Mouse (Mus musculus) olfactory bulb, adult 2 months (tissue): ENCODE data around the gene Trappc4. TPM values are rescaled to one million over a fixed set of nuclear protein-coding genes. Genes with fewer than 3 reads are reported as not detected.
"Not testable (repeated sequence)": the region's sequence is repeated elsewhere in the genome, so short reads cannot be mapped to it uniquely, and the experiment has no call there.

ENCODE experiments used
- H3K27ac ChIP-seq: fragments of 200-500 bp; 2 replicates; pipeline ENCODE4 v1.5.1; 2012; ENCODE audit warnings: low read depth, low read length; ENCODE audit not compliant: insufficient read depth
- H3K4me1 ChIP-seq: fragments of 200-500 bp; 2 replicates; pipeline ENCODE4 v1.6.1; 2012; ENCODE audit warnings: low read length; ENCODE audit not compliant: control insufficient read depth, insufficient read depth
- H3K4me3 ChIP-seq: fragments of 200-500 bp; 2 replicates; pipeline ENCODE4 v1.5.1; 2012; ENCODE audit warnings: mild to moderate bottlenecking, low read depth, low read length, moderate library complexity; ENCODE audit not compliant: insufficient read depth
- CTCF ChIP-seq: fragments of 200-500 bp; IDR thresholded peaks from 2 replicates; pipeline ENCODE4 v1.5.1; 2012; ENCODE audit warnings: low read depth, mild to moderate bottlenecking, low read length, moderate library complexity; ENCODE audit not compliant: insufficient read depth
- POLR2A ChIP-seq: fragments of 200-500 bp; IDR thresholded peaks from 2 replicates; pipeline ENCODE4 v1.6.1; 2012; ENCODE audit warnings: mild to moderate bottlenecking, low read depth, low read length, moderate library complexity; ENCODE audit not compliant: insufficient read depth
- WGBS: fragments of 180-500 bp; shearing (Covaris S2); methylation state at CpG from one replicate; pipeline ENCODE4 v1.1.7; 2018; 5-methylcytosine and 5-hydroxymethylcytosine counted together
- polyA plus RNA-seq: library from polyadenylated mRNA; stranded (reverse); fragments of >200 nt; gene quantifications from 2 replicates; pipeline ENCODE4 v1.2.4, GENCODE M21; 2012; ENCODE audit warnings: low replicate concordance; ENCODE audit not compliant: missing spikeins, insufficient read depth, insufficient read length

Trappc4 gene
- polyA plus RNA-seq, 1 experiment, result not detected

DNA sequence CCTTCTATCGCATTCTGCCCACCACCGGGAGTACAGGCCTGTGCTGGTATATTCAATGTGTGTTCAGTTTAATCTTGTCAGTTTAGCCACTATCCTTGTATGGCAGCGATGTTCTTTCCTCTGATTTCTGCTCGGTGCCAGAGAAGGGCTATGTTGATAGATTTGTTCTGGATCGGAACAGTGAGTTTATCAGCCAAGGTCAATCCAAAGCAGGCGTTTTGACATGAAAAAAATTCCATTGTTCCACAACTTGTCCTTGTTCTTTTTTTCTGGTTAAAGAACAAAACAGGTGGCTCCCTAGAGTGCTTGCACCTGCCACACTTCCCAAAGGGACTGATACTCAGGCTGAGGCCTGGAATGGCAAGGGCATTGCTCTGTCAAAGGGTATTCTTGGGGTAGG, 31.3 kb downstream of the Trappc4 start:
- Histone ChIP-seq H3K4me1 (peaks cover 10% of the 10 kb centered on the region), H3K4me3 (no peak overlapping the region), H3K27ac (no peak overlapping the region)
- WGBS, result 88% methylated on average over 6 of the region's 6 CpGs
- TF ChIP-seq POLR2A (no peak), CTCF (no peak)

DNA sequence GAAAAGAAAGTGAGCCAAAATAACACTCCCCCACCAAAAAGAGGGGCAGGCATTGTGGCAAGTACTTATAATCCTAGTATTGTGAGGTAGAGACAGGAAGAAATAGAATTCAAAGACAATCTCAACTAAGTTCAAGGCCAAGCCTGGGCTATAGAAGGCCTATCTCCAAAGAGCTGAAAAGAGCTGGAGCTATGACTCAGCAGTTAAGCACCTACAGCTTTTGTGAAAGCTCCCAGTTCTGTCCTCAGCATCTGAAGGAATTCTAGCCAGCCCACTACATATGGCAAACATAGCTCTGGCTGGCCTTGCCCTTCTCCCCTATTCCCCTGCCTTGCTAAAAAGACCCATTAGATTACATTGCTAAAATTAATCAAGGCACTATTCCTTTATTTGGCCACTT, 34.0 kb downstream of the Trappc4 start:
- Histone ChIP-seq H3K4me3 (no peak overlapping the region), H3K4me1 (no peaks in the 10 kb centered on the region), H3K27ac (no peak overlapping the region)
- TF ChIP-seq CTCF, result no peak
- TF ChIP-seq POLR2A, result no peak

DNA sequence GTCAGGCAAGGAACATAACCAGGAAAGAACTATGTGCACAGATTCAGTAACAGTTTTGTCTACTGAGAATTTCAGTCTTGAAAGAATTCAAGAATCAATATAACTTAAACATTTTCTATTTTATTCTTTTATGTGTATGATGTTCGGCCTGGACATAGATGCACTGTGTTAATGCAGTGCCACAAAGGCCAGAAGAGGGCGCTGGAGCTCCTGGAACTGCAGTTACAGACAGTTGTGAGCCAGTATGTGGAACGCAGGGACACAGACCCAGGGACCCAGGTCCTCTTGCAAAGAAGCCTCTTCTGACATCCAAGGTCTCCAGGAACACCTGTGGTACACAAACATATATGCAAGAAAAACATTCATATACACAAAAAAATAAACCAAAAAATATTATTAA, 42.9 kb downstream of the Trappc4 start:
- Histone ChIP-seq H3K4me1 (no peaks in the 10 kb centered on the region), H3K4me3 (no peak overlapping the region), H3K27ac (no peak overlapping the region)
- WGBS, result 65% methylated on average over 3 of the region's 3 CpGs
- TF ChIP-seq POLR2A (no peak), CTCF (no peak)

DNA sequence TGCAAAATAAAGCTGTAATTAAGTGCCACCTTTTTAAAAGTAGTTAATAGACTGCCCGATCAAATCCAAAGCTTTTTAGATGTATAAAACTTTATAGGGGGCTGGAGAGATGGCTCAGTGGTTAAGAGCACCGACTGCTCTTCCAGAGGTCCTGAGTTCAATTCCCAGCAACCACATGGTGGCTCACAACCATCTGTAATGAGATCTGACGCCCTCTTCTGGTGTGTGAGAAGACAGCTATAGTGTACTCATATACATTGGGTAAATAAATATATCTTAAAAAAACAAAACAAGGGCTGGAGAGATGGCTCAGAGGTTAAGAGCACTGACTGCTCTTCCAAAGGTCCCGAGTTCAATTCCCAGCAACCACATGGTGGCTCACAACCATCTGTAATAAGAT, 45.5 kb downstream of the Trappc4 start:
- WGBS, result 36% methylated on average over 4 of the region's 4 CpGs
- not testable (repeated sequence) for H3K4me1 ChIP-seq, H3K27ac ChIP-seq
- H3K4me3 ChIP-seq, result peak overlapping the region; percentile 59

DNA sequence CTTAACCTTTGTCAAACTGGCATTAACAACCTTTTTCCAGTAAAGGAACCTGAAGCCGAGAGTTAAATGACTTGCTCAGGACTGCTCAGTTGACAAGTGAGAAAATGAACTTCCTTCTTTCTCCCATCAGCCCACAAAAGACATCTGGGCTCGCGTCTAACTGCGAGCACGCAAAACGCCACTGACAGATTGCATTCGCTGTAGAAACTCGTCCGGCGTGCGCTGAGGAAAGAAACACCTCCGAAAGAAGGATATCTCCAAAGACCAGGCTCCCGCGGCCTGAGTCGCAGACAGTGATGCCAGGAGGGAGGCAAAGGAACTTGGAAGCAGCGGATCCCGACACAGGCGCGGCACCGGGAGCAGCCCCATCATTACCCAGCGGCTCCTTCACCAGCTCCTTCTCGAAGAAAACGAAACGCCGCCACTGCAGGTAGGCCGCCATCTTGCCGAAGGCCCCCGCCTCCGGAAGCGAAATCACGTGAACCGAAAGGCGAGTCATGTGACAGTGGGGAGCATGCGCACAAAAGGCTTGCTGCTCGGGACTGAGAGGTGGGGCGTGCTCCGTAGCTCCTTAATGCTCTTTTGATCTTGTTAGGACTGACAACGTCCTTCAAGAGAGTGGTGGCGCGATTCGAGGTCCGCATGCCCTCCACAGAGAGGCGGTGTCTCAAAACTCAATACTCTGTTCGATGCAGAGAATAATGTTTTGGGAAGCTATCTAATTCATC, 46.0 kb downstream of the Trappc4 start, which contains the start of gene Vps11:
TSS of gene Vps11 (minus strand) at position 481 of the 728 bp plus-strand sequence.
- TF ChIP-seq POLR2A (peak; percentile 86), CTCF (no peak)
- no peaks in the 10 kb centered on the region for H3K4me1 ChIP-seq
- H3K4me3 ChIP-seq, result peak within 1 kb of the TSS; percentile 59
- under 1% methylated on average over 44 of the region's 44 CpGs for WGBS
- H3K27ac ChIP-seq, result no peak within 1 kb of the TSS

DNA sequence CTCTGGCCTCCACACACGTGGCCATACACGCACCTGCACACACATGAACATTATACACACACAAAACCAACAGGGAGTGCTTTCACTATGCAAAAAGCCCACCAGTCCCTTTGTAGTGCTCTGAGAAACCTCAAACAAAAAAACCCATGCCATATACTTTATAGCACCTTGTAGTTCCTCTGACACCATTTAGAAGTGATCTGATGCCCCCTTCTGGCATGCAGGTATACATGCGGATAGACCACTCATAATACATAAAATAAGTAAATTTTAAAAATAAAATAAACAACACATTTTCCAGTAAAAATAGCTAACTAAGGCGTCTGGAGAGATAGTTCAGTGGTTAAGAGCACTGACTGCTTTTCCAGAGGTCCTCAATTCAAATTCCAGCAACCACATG, 50.2 kb downstream of the Trappc4 start:
- Histone ChIP-seq H3K4me3 (no peak overlapping the region), H3K27ac (no peak overlapping the region), H3K4me1 (no peaks in the 10 kb centered on the region)
- 71% methylated on average over 4 of the region's 4 CpGs for WGBS
- TF ChIP-seq POLR2A (no peak), CTCF (no peak)

Other genes with a start within 250 kb of the Trappc4 start
- gene Cbl, start 173.6 kb downstream of the Trappc4 start, polyA plus RNA-seq, result 80.7 and 279 TPM in 2 replicates
- gene Ccdc153, start 166.9 kb downstream of the Trappc4 start, polyA plus RNA-seq, result not detected in 2 replicates
- gene Pdzd3, start 156.1 kb downstream of the Trappc4 start, polyA plus RNA-seq, result not detected in 2 replicates
- not detected in 2 replicates for gene Nlrx1, start 139.0 kb downstream of the Trappc4 start, polyA plus RNA-seq
- gene Abcg4, start 119.0 kb downstream of the Trappc4 start, polyA plus RNA-seq, result not detected in 2 replicates
- gene Hinfp, start 101.9 kb downstream of the Trappc4 start, polyA plus RNA-seq, result not detected in 2 replicates
- not detected in 2 replicates for gene C2cd2l, start 87.3 kb downstream of the Trappc4 start, polyA plus RNA-seq
- gene Dpagt1, start 81.6 kb downstream of the Trappc4 start, polyA plus RNA-seq, result 150 TPM in 1 of 2 replicates, not detected in the other
- gene H2afx, start 72.9 kb downstream of the Trappc4 start, polyA plus RNA-seq, result not detected in 2 replicates
- gene Hmbs, start 63.4 kb downstream of the Trappc4 start, polyA plus RNA-seq, result not detected in 2 replicates
- not detected in 2 replicates for gene Vps11, start 45.9 kb downstream of the Trappc4 start, polyA plus RNA-seq
- gene Hyou1, start 28.1 kb downstream of the Trappc4 start, polyA plus RNA-seq, result not detected in 2 replicates
- not detected in 2 replicates for gene Slc37a4, start 10.7 kb downstream of the Trappc4 start, polyA plus RNA-seq
- 1,193 TPM in 1 of 2 replicates, not detected in the other for gene Rps25, start 461 bp downstream of the Trappc4 start, polyA plus RNA-seq
- not detected in 2 replicates for gene Ccdc84, start 11.0 kb upstream of the Trappc4 start, polyA plus RNA-seq
- gene Foxr1, start 33.5 kb upstream of the Trappc4 start, polyA plus RNA-seq, result not detected in 2 replicates
- gene Upk2, start 47.4 kb upstream of the Trappc4 start, polyA plus RNA-seq, result not detected in 2 replicates
- gene Bcl9l, start 75.2 kb upstream of the Trappc4 start, polyA plus RNA-seq, result not detected in 2 replicates
- gene Cxcr5, start 154.3 kb upstream of the Trappc4 start, polyA plus RNA-seq, result not detected in 2 replicates
- gene Ddx6, start 197.3 kb upstream of the Trappc4 start, polyA plus RNA-seq, result 157 and 168 TPM in 2 replicates